Mouse (Mus musculus): ENCODE measurements around the gene Lrrc8b.

Gene Lrrc8b

GRCm38 (mm10) chr5:105484891-105485290 lies 69.3 kb downstream of the Lrrc8b start:
- DNase-seq, result peak; percentile 81

GRCm38 (mm10) chr5:105490211-105490610 lies 74.6 kb downstream of the Lrrc8b start:
- peak; percentile 78 for DNase-seq

GRCm38 (mm10) chr5:105491389-105491788 lies 75.8 kb downstream of the Lrrc8b start:
- peak; percentile 66 for DNase-seq

GRCm38 (mm10) chr5:105492367-105493246 lies 77.0 kb downstream of the Lrrc8b start:
- DNase-seq, result peak; percentile 82

- peak; percentile 61 for DNase-seq
These were observed 77.8 kb downstream of the Lrrc8b start for GRCm38 (mm10) chr5:105493377-105493776.

GRCm38 (mm10) chr5:105494246-105494917 lies 78.8 kb downstream of the Lrrc8b start:
- DNase-seq, result peak; percentile 85

GRCm38 (mm10) chr5:105494918-105495901 lies 79.6 kb downstream of the Lrrc8b start:
- DNase-seq, result peak; percentile 97

GRCm38 (mm10) chr5:105496133-105496532 lies 80.6 kb downstream of the Lrrc8b start:
- no peak for DNase-seq

GRCm38 (mm10) chr5:105496586-105496985 lies 81.0 kb downstream of the Lrrc8b start:
- peak; percentile 79 for DNase-seq

GRCm38 (mm10) chr5:105498429-105499000 lies 82.9 kb downstream of the Lrrc8b start:
- peak; percentile 90 for DNase-seq

- peak; percentile 93 for DNase-seq
These were observed 83.8 kb downstream of the Lrrc8b start for GRCm38 (mm10) chr5:105499396-105499795.

GRCm38 (mm10) chr5:105500132-105501121 lies 84.9 kb downstream of the Lrrc8b start:
- DNase-seq, result peak; percentile 79

- DNase-seq, result peak; percentile 82
These were observed 85.6 kb downstream of the Lrrc8b start for GRCm38 (mm10) chr5:105501136-105501535.

GRCm38 (mm10) chr5:105508813-105509212 lies 93.2 kb downstream of the Lrrc8b start:
- DNase-seq, result no peak

- DNase-seq, result no peak
These were observed 96.7 kb downstream of the Lrrc8b start for GRCm38 (mm10) chr5:105512297-105512696.

- no peak for DNase-seq
These were observed 100.0 kb downstream of the Lrrc8b start for GRCm38 (mm10) chr5:105515532-105515931.

GRCm38 (mm10) chr5:105516290-105516689 lies 100.7 kb downstream of the Lrrc8b start:
- DNase-seq, result no peak

- DNase-seq, result peak; percentile 91
These were observed 102.5 kb downstream of the Lrrc8b start for GRCm38 (mm10) chr5:105517992-105518625.

- DNase-seq, result no peak
These were observed 103.1 kb downstream of the Lrrc8b start for GRCm38 (mm10) chr5:105518626-105519095.

Measured in heart, adult 11 months (tissue).